Mouse (Mus musculus) left cerebral cortex, adult 8-10 months (tissue): ENCODE results near the gene Spg21. TPM values are rescaled to one million over a fixed set of nuclear protein-coding genes. Genes with fewer than 3 reads are reported as not detected.
A peak's percentile ranks its signal among the peaks of the same experiment; 100 is the strongest.

Experiments
- DNase-seq, 2 experiments: peaks; one replicate each; pipeline ENCODE4 v3.0.0; 2022; ENCODE audit warnings: low spot score in 2 of 2
- total RNA-seq, 4 experiments: library from RNA; stranded (reverse); gene quantifications; 2 replicates each; pipeline ENCODE4 v1.2.4; 2022

The Spg21 gene
- total RNA-seq: 10 to 100 TPM; 33.6 to 43.7 (median 41.2) TPM

DNA sequence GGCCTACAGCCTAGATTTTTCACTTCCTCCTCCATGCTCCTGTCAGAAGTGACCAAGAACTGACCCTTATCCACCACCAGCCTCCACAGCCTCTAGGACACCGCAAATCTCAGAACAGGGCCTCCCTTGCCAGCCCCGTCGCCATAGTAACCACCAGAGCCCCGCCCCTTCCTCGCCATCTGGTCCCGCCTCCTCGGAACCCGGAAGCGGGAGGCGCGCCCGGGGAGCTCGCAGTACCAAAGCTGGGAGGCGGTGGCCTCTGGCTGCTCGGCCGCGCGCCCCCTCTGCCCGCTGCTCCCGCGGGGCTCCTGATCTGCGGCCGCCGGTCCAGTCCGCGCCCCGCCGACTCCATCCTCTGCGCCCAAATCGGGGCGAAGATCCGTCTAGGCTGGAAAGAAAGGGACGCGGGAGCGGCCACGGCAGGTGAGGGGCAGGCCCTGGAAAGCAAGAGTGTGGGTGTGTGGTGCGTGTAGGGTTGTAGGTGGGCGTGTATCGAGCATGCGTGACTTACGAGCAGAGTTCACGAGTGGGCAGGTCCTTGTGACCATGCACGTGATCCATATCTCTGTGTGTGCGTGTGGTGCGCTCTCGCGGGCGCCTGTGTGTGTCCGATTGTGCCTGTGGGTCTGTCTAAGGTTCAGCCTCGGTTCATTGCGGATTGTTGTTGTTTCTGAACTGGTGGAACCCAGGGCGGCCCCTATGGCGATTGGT, at the start of gene Spg21:
TSS of gene Spg21 (plus strand) at position 216 of the 711 bp plus-strand sequence.
- peak; percentile 88 to 90 for DNase-seq

DNA sequence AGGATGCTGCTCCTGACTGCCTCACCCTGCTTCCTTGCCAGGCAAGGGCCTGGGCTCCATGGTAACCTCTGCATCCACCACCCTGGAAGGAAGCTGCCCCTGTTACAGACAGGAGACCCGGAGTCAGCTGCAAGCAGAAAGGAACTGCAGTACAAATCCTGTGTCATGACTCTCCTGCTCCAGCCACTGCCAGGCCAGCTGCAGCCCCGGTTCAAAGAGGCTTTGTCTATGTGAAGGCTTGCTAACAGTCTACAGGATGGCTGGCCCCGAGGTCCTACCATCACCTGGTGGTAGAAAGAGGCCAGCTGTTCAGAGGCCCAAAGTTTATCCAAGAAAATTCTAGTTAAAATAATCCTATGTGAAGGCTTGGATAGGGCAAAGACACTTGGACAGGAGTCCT, 49.4 kb upstream of the Spg21 start:
- DNase-seq: no peak

DNA sequence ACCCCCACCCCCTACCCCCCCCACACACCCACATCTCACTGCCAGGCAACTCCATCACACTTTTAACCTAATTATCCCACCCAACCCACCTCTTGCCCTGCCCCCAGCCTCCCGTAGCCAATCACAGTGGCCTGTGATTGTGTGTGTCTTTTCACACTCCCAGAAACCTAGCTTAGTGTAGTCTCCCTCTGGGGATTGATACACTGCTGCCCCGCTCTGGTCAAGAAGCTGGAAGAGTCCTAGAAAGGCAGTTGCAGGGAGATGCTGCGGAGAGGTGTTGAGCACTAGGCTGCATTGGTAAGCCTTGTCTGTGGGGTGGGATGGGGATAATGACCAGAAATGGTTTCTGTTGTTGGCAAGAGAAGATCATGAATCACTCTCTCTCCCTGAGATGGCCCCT, 43.0 kb upstream of the Spg21 start:
- no peak for DNase-seq

DNA sequence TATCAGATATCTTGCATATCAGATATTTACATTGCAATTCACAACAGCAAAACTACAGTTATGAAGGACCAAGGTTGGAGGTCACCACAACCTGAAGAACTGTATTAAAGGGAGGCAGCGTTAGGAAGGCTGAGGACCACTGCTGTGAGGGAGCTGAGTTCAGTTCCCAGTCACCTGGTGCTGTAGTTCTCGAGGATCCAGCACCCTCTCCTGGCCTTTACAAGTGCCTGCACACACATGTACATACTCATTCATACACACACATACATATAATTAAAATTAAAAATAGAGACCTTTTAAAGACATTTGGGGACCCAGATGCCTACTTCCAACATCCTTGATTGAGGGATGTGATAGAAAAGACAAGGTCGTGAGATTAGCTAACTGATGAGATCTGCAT, 41.1 kb upstream of the Spg21 start:
- no peak for DNase-seq

DNA sequence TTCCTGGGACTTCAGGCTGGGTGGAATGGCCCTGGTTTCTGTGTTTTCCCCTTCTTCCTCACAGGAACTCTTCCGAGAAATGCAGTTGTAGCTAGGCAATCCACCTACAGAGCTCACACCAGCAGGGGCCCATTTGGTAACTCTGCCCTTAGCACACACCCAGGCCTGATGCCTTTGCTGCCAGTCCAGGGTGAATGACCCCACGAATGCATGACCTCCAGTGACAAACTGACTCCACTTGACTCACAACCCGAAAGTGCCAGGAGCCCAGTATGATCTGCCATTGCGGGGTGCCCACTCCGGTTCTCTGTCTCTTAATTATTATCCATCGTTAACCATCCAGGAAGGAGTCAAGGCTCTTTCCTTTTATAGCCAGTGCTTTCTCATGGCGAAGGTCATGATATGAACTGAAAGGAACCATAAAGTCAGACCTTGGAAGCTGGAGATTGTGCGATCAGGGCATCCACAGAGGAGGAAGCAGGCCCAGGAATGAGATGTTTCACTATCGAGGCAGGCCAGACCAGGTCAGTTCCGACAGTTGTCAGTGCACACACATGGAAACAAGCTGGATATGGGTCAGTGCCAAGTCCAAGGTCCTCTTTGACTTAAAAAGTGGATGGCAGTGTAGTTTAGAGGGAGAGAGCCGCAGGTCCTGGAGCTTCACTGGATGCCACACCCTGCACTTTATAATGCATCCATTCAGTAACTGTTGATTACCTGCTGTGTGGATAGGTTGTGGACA, 37.8 kb upstream of the Spg21 start, which contains the start of gene Slc51b:
TSS of gene Slc51b (minus strand) at position 196 of the 742 bp plus-strand sequence.
- no peak for DNase-seq

DNA sequence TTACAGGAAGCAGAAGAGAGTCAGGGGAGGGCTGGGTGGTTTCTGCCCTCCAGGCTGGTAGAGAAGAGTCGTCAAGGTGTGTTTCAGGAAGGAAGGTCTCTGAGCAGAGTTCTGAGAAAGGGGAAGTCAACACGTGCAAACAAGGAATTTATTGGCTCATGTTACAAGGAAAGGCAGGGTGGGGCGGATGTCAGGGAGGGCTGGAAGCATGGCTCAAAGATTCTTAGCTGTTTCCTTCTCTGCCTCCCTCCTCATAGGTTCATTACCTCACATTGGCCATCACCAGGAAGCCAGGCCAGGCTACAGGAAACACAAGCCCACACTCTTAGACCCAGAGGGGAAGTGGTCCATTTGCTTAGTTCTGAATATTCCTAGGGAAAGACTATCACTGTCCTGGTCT, 36.4 kb upstream of the Spg21 start:
- DNase-seq: no peak

DNA sequence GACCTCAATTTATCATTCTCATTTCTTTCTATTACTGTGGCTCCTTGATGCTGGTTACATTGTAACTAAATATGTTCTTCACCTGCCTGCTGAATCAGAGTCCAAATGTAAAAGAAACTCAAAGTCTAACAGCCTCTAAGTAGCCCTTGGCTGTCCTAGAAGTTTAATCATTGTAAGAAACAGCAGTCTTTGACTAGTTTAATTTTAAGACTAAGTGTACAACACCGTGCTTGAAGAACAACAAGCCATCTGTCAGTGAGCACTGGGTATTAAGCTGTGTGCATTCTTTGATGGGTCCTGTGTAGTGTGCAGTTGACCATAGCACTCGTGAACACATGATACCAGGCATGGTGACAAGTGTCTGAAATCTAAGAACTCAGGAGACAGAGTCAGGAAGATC, 33.2 kb upstream of the Spg21 start:
- no peak for DNase-seq

DNA sequence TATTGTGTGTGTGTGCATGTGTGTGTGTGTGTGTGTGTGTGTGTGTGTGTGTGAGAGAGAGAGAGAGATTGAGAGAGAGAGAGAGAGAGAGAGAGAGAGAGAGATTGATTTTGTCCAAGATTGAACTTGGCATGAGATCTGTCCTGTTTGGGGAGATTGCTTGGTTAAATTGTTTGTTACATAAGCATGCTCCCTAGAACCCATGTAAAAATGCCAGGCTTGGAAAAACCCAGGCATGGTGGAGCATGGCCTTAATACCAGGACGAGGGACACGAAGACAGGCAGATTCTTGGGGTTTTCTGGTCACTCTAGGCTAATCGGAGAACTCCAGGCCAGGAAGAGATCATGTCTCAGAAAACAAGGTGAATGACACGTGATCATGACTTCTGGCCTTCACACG, 32.7 kb upstream of the Spg21 start:
- no peak for DNase-seq

DNA sequence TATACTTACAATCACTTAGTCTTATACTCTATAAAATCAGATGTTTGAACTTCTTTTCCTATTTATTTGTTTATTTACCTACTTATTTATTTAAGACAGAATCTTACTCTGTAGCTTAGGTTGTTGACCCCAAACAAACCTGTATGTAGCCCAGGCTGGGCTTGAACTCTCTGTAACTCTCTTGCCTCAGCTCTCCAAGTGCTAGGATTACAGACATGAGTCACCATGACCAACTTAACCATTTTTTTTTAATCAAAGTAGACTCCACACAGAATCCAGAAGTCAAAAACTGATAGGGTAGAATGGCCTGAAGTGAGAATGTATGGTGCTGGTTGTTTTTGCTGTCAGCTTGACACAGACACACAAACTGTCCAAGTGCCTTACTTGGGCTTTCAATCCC, 30.3 kb upstream of the Spg21 start:
- DNase-seq: no peak

DNA sequence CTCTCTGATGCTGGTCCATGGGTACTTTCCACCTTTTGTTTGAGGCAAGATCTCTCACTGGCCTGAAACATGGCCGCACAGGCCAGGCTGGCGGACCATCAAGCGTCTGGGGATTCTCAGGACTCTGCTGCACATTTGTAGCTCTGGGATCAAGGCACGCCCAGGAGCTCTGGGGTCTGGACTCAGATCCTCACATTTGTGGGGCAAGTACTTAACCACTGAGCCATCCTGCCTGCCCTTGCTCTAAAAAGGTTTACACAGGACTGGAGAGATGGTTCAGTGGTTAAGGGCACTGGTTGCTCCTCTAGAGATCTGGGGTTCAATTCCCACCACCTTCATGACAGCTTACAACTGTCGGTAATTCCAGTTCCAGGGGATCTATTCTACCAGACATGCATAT, 29.8 kb upstream of the Spg21 start:
- DNase-seq: no peak

DNA sequence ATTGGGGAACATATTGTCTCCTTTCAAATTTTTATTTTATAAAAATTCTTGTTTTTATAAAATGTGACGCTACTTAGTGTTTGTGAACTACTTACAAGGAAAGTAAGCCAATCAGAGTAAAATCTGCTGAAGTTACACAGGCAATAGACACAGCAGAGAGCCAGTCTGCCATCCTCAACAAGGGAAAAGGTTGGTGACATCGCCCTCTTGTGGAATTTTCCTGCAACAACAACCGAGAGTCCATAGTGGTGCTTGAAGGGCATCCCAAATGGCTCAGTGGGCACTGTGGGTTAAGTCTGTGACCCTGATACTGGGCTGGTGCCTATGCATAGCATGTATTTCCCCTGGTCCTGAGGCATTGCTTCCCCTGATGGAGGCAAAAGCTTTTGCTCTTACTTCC, 28.5 kb upstream of the Spg21 start:
- peak; percentile 63 to 88 for DNase-seq

DNA sequence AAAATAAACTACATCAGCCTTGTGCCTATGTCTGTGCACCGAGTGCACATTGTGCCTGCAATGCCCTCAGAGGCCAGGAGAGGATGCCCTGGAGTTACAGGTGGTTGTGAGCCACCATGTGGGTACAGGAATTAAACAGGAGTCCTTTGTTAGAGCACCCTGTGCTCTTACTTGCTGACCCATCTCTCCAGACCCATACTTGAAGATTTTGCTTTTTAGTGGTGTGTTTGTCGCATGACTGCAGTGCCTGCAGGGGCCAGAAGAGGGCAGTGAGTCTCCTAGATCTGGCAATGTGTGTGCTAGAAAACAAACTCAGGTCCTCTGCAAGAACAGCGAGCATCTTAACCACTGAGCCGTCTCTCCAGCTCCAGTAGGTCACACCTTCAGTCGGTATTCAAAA, 26.6 kb upstream of the Spg21 start:
- DNase-seq: no peak

DNA sequence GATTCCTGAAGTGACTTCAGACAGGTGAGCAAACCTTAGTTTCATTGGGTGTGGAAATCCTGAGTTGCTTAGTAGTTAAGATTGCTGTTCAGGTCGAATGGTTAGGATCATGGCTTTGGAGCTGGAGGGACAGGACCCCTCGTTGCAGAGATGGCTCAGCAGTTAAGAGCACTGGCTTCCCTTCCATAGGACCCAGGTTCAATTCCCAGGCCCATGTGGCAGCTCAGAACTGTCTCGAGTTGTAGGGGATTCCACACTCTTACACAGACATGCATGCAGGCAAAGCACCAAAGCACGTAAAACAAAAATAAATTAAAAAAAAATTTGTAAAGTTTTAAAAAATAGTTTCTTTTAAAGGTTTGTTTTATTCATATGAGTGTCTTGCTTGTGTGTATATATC, 25.5 kb upstream of the Spg21 start:
- DNase-seq: no peak

DNA sequence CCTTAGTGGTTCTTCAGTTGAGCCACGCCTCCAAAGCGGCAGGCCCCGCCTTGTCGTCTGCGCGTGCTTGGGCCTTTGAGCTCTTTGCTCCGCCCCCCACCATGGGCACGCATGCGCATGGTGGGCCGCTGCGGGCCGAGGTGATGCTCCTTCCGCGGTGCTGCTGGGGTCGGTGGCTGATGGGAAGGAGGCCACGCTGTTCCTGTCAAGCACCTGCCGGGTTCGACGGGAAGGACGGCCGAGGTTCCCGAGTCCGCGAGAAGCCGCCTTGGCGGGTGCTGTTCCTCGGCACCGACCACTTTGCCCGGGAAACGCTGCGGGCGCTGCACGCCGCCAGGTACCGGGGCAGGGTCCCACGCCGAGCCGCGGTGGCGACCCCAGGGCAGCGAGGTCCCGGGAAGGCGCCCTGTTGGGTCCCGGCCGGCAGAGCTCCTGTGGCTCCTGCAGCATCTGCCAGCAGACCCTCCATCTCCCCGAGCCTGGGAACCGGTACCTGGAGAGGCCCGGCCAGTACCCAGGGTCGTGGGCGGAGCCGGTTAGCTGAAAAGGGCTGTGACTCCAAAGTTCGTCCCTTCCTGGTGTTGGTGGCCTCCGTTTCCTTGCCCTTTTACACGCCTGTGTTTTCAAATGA, 25.0 kb upstream of the Spg21 start, which contains the start of gene Mtfmt:
TSS of gene Mtfmt (plus strand) at position 112 of the 631 bp plus-strand sequence.
- DNase-seq: peak; percentile 74 to 91

DNA sequence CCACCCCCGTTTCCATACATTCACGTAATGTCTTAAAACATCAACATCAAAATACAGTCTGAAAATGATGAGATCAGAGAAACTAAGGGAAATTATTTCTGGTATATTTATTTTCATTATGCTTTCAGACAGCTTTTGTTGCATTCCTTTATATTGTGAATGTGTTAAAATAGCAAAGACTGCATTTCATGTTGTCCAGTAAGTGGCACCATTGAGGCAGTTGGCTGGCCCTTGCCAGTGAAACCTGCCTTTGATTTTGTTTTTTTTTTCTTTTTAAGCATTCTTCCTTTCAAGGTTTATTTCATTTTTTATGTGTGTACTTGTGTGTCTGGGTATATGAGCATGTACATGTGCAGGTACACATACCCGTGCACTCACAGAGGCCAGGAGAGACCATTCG, 16.1 kb upstream of the Spg21 start:
- DNase-seq: no peak

DNA sequence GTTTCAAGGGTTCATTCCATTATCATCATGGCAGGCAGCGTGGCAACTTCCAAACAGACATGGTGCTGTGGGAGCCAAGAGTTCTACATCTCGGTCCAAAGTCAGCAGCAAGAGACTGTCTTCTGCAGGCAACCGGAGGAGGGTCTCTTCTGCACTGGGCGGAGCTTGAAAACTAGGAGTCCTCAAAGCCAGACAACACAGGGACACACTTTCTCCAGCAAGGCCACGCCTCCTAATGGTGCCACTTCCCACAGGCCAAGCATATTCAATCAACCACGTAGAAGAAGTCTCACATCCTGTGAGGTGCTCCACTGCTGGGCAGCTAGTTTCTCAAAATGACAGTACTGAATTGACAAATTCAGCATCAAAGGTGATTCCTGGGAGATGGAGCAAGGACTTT, 12.8 kb upstream of the Spg21 start:
- no peak for DNase-seq

DNA sequence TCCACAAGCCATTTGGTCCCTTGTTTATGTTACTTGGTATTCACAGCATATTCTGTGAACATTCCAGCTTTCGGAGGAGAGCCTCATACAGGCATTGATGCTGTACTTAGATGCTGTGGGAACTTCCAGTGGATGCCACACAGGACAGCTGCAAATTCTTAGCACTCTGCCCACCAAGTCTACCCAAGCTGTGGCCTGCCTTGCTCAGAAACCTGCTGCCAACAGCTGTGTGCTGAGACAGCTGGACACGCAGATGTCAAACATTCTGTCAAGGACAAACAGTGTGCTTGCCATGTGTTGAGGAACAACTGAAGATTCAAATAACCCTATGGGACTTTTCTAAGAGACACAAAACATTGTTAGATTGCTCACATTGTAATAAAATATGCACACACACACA, 1.8 kb upstream of the Spg21 start:
- no peak for DNase-seq

DNA sequence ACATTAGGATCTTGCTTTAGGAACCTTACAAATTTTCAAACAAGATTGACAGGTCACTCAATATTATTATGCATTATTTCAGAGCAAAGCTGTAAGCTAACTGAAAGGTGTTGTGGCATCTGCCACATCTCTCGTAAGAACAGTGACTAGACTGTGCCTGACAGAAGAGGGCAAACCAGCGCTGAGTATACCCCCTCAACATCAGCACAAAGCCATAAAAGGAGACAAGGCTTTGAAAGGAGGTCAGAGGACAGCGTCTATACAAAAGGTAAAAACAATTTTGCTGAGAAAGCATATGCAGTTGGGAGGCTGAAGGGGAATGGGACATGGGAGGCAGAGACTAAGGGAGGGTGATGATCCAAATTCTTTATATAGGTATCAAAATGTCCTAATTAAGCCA, 549 bp upstream of the Spg21 start:
- DNase-seq: no peak

DNA sequence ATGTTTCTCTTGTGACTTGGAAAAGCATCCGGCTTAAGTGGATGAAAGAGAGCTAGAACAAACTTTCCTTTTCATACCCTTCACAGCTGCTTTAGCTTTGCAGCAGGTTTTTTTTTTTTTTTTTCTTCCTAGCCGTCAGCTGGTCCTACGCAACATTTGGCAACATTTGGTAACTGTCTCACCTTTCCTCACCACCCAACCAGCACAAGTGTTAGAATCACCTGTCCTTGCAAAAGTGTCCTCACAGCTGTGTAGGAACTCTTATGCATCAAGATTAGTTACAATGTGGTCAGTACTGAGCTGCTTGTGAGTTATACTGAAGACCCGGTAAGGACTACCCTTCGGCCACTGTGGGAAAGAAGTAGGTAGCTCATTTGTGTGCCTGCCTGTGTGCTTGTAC, 1.8 kb downstream of the Spg21 start:
- DNase-seq: no peak

DNA sequence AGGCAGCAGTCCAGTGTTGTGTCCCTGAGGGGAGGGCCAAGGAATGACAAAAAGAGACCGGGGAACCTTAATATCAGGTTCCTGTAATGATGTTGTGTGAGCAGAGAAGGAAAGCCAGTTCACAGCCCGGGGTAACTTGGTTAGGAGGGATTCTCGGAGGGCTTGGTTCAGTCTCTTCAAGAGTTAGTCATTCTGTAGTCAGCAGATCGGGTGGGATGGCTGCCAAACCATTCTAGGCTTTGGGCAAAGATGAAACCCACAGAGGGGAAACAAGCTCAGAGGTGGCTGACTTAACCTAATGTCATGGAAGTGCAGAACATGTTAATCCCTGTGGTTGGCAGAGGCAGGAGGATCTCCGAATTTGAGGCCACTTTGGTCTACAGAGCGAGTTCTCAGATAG, 3.4 kb downstream of the Spg21 start:
- no peak for DNase-seq

DNA sequence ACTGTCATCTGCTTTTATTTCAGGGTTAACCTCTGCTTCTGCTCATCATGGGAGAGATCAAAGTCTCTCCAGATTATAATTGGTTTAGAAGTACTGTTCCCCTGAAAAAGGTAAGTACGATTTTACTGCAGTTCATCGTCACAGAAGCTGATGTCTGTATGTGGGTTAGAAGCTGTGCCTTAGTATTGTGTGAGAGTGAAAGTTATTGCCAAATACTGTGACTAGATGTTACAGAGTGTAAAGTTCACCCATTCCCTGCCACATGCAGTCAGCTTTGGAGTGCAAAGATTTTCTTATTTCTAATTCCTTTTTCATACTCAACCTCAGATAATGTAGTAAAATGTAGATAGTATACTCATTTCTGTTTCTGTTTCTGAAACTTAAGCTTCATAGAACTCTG, 4.5 kb downstream of the Spg21 start:
- no peak for DNase-seq

DNA sequence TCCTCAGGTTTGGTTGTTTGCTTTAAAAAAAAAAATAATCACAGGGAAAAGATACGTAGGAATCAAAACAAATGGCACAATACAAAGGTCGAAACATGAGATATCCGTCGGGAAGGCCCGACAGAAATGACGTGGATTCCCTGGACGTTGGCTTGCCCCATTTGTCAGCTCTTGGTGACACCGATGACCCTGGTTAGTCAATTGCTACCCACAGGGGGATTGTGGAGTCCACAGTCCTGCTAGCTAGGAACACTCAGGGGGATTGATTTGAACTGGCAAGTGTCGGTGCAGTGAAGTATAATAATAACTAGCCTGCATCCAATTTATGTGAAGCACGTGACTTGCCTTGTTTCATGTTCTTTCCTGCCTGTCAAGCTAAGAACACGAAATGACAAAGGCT, 6.9 kb downstream of the Spg21 start:
- DNase-seq: no peak

DNA sequence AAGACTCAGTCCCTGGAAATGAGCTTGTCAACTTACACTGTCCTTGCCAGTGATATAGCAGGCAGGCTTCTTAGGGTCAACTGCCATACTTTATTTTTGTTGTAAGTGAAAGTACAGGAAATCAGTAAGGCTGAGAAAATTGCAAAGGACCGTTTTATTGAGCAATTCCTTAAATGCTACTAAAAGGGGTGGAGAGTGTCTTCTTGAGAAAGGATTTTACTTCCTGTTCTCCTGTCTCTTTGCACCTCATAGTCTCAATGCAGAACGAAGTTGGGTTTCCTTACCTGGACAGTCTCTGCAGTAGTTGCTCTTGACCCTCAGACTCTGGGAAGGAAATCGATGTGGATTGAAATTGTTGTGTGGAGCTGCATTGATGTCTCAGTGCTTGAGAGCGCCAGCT, 12.0 kb downstream of the Spg21 start:
- DNase-seq: no peak
